Mouse (Mus musculus) small intestine, adult 2 months (tissue): ENCODE results near the gene 1810009A15Rik.

Experiments
- CTCF ChIP-seq: fragments of 200-500 bp; IDR thresholded peaks from 2 replicates; pipeline ENCODE4 v1.5.1; 2012; ENCODE audit warnings: low read depth, mild to moderate bottlenecking, control low read depth, inconsistent platforms, low read length, moderate library complexity, mixed read lengths; ENCODE audit not compliant: insufficient replicate concordance, insufficient read length; ENCODE audit errors: extremely low read depth
- POLR2A ChIP-seq: fragments of 200-500 bp; IDR thresholded peaks from 2 replicates; pipeline ENCODE4 v1.6.1; 2012; ENCODE audit warnings: low read depth, mild to moderate bottlenecking, control low read depth, inconsistent platforms, low read length, moderate library complexity

GRCm38 (mm10) chr19:8880311-8881033 is 8.2 kb upstream of the 1810009A15Rik start, which contains the start of gene Uqcc3:
- peak; percentile 82; the same call in 1 of the 2 replicates for TF ChIP-seq POLR2A
- TF ChIP-seq CTCF, result no peak
